In the genomic region with DNA sequence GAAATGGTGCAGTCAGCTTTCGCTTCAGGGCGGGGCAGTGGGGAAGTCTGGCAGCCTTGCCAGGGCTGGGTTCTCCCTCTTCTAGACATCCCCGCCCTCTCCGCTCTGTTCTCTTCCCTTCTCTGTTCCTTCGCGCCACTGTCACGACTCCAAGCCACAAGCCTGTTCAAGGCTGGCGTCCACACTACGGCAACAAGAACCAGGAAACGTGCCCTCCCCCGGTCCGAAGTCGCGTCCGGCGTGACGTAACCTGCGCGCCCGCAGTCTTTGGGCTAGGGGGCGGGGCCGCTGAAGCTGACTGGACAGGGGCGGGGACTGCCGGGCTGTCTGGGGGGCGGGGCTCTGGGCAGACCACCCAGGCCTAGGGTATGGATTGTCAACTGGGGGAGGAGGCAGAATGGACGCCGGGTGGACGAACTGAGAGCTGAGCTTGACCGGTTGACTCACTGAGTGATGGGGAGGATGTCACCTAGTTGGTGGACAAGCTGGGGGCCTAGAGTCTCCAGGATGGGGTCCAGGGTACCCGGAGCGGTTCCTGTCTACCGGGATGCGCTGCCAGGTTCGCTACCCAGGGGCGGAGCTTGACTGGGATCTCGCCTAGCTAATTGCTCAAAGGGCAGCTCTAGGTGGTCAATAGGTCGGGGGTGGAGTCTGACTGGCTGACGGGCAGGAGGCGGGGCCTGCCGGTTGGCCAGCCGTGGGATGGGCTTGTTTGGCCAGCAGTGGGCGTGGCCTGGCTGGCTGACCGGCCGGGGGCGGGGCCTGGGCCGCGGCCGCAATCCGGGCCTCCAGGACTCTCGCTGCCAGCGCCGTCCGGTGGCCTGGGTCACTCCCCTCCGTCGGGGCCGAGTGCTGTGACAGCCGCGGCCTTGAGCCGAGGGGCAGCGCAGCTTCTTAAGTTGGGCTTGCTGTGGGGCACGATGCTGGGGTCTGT, we compare ENCODE assay signal across 8 mouse cellular contexts. TPM values are rescaled to one million over a fixed set of nuclear protein-coding genes. Genes with fewer than 3 reads are reported as not detected.
DNase-seq lines count a peak whose midpoint lies in the region; ATAC-seq lines count a peak whose summit lies in the region.

A gene (plus strand): TSS at position 337 of the 934 bp plus-strand sequence.

- H3K9ac ChIP-seq in heart, embryonic 14.5 days (ENCODE audit: low read length), result peak within 1 kb of the TSS; percentile 93
- H3K9ac ChIP-seq in liver, embryonic 13.5 days, result peak within 1 kb of the TSS; percentile 77
- peak within 1 kb of the TSS; percentile 92 for H3K9ac ChIP-seq in stomach, embryonic 16.5 days (ENCODE audit: low read length)

- peak within 1 kb of the TSS; percentile 80 for H3K4me3 ChIP-seq in brown adipose tissue, adult 24 weeks (ENCODE audit: insufficient read depth, low read depth, low read length)
- peak within 1 kb of the TSS; percentile 75 to 87 for H3K4me3 ChIP-seq in heart, embryonic 14.5 days (ENCODE audit: control insufficient read depth in 1 of 2, insufficient read depth in 1 of 2, low read depth in 1 of 2, low read length in 2 of 2)
- H3K4me3 ChIP-seq in liver, embryonic 13.5 days (replicated peaks), result peak within 1 kb of the TSS; percentile 74
- H3K4me3 ChIP-seq in stomach, embryonic 16.5 days (replicated peaks; ENCODE audit: low read length), result peak within 1 kb of the TSS; percentile 79

- H3K27me3 ChIP-seq in heart, embryonic 14.5 days (ENCODE audit: control insufficient read depth, insufficient read depth, low read length), result no peaks in the 10 kb centered on the region
- no peaks in the 10 kb centered on the region for H3K27me3 ChIP-seq in liver, embryonic 13.5 days
- no peaks in the 10 kb centered on the region for H3K27me3 ChIP-seq in stomach, embryonic 16.5 days (ENCODE audit: control insufficient read depth, insufficient read depth, low read length)

- peaks cover 6% of the 10 kb centered on the region; the same call in 1 of the 2 replicates for H3K4me1 ChIP-seq in brown adipose tissue, adult 24 weeks (ENCODE audit: control insufficient read depth, insufficient read depth, insufficient read length, low read length)
- H3K4me1 ChIP-seq in heart, embryonic 14.5 days (ENCODE audit: control insufficient read depth in 2 of 2, insufficient read depth in 2 of 2, low read length in 2 of 2), result peaks cover 6 to 15% of the 10 kb centered on the region in 2 experiments
- H3K4me1 ChIP-seq in liver, embryonic 13.5 days (replicated peaks), result peaks cover 29% of the 10 kb centered on the region
- peaks cover 15% of the 10 kb centered on the region for H3K4me1 ChIP-seq in stomach, embryonic 16.5 days (ENCODE audit: control insufficient read depth, insufficient read depth, low read length)

- peak; percentile 96 for ATAC-seq in heart, embryonic 14.5 days (ENCODE audit: insufficient number of reproducible peaks, insufficient read depth, low FRiP score, low read depth)
- ATAC-seq in liver, embryonic 13.5 days (ENCODE audit: low read depth), result peak; percentile 91
- peak; percentile 96 for ATAC-seq in stomach, embryonic 16.5 days (ENCODE audit: insufficient read depth, low FRiP score)

- DNase-seq in CD4-positive, CD25-positive, alpha-beta regulatory T cell, adult 2 months (ENCODE audit: low read depth, low spot score), result peak; percentile 76
- DNase-seq in fibroblast of lung, adult 2 months (ENCODE audit: low read depth), result peak; percentile 97
- peak; percentile 99 for DNase-seq in kidney, postnatal 14 days
- DNase-seq in liver, embryonic 13.5 days, result peak; percentile 87
- peak; percentile 95 for DNase-seq in neural tube, embryonic 10.5 days (ENCODE audit: extremely low spot score, low spot score)

- H3K9me3 ChIP-seq in heart, embryonic 14.5 days (ENCODE audit: control insufficient read depth, low read length), result no peaks in the 10 kb centered on the region
- no peaks in the 10 kb centered on the region for H3K9me3 ChIP-seq in liver, embryonic 13.5 days (replicated peaks)
- H3K9me3 ChIP-seq in stomach, embryonic 16.5 days (replicated peaks; ENCODE audit: control insufficient read depth, low read length), result no peaks in the 10 kb centered on the region

- peak within 1 kb of the TSS; percentile 89 for H3K27ac ChIP-seq in brown adipose tissue, adult 24 weeks (replicated peaks; ENCODE audit: low read depth, low read length)
- H3K27ac ChIP-seq in heart, embryonic 14.5 days (replicated peaks in 1 of 2; ENCODE audit: control insufficient read depth in 1 of 2, insufficient read depth in 1 of 2, low read depth in 2 of 2, low read length in 2 of 2), result peak within 1 kb of the TSS; percentile 91 to 97
- H3K27ac ChIP-seq in liver, embryonic 13.5 days, result peak within 1 kb of the TSS; percentile 79
- peak within 1 kb of the TSS; percentile 99 for H3K27ac ChIP-seq in stomach, embryonic 16.5 days (ENCODE audit: low read length)

- peaks cover 25% of the 10 kb centered on the region for H3K36me3 ChIP-seq in heart, embryonic 14.5 days (ENCODE audit: control insufficient read depth, insufficient read depth, low read length)
- H3K36me3 ChIP-seq in liver, embryonic 13.5 days, result no peaks in the 10 kb centered on the region
- no peaks in the 10 kb centered on the region for H3K36me3 ChIP-seq in stomach, embryonic 16.5 days (ENCODE audit: control insufficient read depth, insufficient read depth, low read length)

- peak within 1 kb of the TSS; percentile 85 for H3K4me2 ChIP-seq in heart, embryonic 14.5 days (ENCODE audit: low read length)
- peak within 1 kb of the TSS; percentile 92 for H3K4me2 ChIP-seq in liver, embryonic 13.5 days
- peak within 1 kb of the TSS; percentile 80 for H3K4me2 ChIP-seq in stomach, embryonic 16.5 days (ENCODE audit: low read depth, low read length)

- WGBS in heart, embryonic 14.5 days, result under 1% methylated on average over 61 of the region's 61 CpGs
- WGBS in liver, embryonic 13.5 days (ENCODE audit: insufficient replicate concordance), result under 1% methylated on average over 61 of the region's 61 CpGs
- under 1% methylated on average over 61 of the region's 61 CpGs for WGBS in stomach, embryonic 16.5 days

RNA-seq across cellular contexts. Expression of the gene that starts here (rescaled TPM):
- polyA plus RNA-seq in brown adipose tissue, adult 24 weeks (2012; ENCODE audit: insufficient read depth, insufficient read length, missing spikeins), result 23.1 and 30.5 TPM in 2 replicates
- 88.4 and 89.9 TPM in 2 replicates for polyA plus RNA-seq in heart, embryonic 14.5 days (2014; fragmentation: Nextera tagmentation; extraction: Ambion mirVana)
- polyA plus RNA-seq in liver, embryonic 13.5 days (2015; fragmentation: Nextera tagmentation; extraction: Ambion mirVana), result 18.5 and 22.2 TPM in 2 replicates
- 69.2 and 71.5 TPM in 2 replicates for polyA plus RNA-seq in stomach, embryonic 16.5 days (2015; fragmentation: Nextera tagmentation; extraction: Ambion mirVana)

Comparison
In these comparisons a context has a peak if more than half of its experiments do, and no peak if none do; other contexts are left out.
1. Peak in every context shown above with its lines: DNase-seq, ATAC-seq, H3K4me3 ChIP-seq and H3K27ac ChIP-seq.